Mouse (Mus musculus): ENCODE data around the gene Baiap2. TPM values are rescaled to one million over a fixed set of nuclear protein-coding genes. Genes with fewer than 3 reads are reported as not detected.

Baiap2 gene
- 1 to 10 TPM; 4.1 to 6.3 TPM for total RNA-seq (2021)
- long read RNA-seq, experiment 1, full-length matches to known transcripts, result 11 of 13 reads
- long read RNA-seq, experiment 1, partial matches to known transcripts, result 1 of 13 reads
- long read RNA-seq, experiment 1, other reads (novel, unspliced or antisense), result 1 of 13 reads
- long read RNA-seq, experiment 2, full-length matches to known transcripts, result 1 of 4 reads
- long read RNA-seq, experiment 2, partial matches to known transcripts, result 0 of 4 reads
- long read RNA-seq, experiment 2, other reads (novel, unspliced or antisense), result 3 of 4 reads

DNA sequence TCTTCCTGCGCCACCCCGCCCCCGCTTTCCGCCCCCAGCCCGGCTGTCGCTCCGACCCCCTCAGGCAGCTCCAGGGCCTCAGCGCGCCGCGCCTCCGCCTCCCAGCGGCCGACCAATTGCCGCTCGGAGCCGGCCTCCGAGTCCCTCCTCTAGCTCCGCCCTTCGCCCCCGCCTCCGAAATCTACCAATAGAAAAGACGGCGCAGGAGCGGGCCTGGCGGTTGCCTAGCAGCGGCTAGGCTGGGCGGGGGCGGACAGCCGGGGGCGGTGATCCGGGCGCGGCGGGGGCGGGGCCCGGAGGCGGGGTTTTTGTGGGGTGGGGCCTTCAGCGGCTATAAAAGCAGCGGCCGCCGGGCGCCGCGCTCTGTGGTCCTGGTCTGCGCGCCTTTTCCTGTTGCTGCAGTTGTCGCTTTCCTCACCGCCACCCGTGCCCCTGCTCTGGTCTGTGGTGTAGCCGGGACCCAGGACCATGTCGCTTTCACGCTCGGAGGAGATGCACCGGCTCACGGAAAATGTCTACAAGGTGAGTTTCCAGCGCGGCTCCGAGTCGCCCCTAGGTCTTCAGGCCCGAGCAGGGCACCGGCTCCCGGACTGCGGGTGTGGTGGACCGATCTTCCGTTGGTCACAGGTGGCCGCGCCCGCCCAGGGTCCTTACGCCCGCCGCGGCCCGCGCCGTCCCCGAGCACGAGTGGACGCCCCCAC, at the start of gene Baiap2:
Baiap2 (plus strand) TSS at position 37 of the 701 bp plus-strand sequence.
- DNase-seq, result peak; percentile 99

DNA sequence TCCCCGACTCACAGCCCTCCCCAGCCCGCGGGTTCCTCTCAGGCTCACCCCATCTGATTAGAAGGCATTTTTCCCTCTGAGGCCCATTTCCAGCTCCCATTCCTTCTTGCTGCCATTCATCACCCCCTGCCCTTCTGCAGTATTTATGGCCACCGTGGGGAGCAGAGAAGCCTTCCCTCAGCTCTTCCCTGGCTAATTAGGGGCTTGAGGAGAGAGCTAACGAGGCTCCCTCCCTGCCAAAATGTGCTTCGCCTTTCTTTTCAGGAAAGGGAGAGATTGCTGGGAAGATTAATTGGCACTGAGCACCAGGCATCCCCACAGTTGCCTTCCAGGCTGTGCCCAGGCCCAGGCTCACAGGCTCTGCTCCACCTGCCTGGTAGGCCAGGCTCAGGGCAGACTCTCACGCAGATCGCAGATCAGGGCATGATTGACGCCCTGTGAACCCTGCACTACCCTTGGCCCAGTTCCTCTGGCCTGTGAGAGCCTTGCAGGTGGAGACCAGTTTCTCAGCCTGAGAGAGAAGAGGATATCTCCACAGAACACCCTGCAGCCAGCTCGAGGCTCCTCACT, 48.8 kb upstream of the Baiap2 start:
- no peak for DNase-seq

DNA sequence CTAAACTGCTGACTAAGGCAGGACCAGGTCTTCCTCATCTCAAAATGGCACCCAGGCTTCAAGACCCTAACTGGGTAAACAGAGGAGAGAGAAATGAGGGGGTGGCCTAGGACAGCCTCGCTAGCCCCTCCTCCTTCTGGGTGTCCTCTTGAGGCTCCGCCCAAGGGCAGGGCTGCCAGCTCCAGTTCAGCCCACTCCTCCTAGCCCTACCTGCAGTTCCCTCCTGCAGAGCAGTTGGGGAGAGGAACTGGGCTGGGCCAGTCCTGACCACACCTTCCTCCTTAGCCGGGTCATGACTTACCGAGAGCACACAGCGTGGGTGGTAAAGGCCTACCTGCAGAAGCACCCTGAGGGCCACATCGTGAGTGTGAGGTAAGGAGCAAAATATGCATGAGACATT, 47.9 kb upstream of the Baiap2 start:
- DNase-seq, result no peak

DNA sequence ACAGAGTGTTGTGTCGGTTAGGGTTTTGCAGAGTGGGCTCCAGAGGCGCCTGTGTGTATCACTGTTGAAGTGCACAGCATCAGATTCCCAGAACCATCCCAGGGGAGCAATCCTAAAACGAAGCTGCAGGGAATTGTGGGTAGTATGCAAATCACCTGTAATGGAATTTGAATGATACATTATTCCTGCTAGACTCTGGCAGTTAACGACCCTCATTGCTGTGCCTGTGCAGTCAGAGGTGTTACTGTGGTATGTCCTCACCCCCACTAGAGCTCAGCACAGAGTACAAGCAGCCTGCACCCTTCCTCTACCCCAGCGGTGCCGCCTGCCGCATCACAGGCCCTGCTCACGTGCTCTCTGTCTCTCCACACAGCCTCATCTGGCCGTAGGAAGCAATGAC, 45.5 kb upstream of the Baiap2 start:
- no peak for DNase-seq

DNA sequence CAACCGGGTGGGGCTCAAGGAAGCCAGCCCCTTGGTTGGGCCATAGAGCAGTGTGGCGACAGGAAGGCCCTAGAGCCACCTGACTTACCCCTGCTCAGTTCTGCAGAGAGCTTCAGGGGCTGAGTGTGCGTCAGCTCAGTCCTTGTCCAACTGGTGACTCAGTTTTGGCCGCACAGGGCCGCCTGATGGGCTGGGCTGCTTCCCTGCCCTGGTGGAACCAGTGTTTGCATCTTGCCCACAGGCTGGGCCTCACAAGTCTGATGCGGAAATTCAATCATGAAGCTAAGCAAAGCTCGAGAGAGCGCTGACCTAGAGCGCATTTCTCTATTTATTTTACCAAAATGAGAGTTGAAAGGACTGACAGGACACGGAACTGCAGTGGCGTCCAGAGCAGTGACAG, 43.6 kb upstream of the Baiap2 start:
- no peak for DNase-seq

DNA sequence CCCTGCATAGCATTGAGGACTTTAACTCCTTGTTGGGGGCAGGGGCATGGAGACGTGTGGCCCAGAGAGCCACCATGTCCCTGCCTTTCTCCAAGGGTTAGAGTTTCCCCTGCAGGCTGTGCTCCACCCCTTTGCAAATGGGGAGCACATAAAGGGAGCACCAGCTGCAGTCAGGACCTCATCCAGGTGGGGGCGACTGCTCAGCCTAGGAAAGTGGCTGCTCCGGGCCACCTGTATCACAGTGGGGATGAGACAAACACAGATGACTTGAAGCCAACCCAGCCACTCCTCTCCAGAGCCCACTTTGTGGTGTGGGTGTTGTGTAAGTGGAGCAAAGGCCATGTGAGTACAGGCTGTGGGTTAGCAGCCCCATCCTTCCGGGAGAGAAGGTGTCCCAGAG, 41.4 kb upstream of the Baiap2 start:
- DNase-seq, result no peak

DNA sequence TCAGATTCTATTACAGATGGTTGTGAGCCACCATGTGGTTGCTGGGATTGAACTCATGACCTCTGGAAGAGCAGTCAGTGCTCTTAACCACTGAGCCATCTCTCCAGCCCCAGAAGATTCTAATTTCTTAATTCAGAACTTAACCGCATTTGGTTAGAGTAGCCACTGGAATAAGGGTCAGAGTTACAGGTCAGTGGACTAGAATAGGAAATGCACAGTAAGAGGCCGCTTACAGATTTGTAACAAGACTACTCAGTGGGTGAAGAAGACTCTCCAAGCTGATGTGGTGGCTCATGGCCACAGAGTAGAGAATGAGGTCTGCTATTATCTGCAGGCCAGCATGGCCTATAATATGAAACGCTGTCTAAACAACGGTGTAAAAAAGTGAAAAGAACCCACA, 39.7 kb upstream of the Baiap2 start:
- no peak for DNase-seq

DNA sequence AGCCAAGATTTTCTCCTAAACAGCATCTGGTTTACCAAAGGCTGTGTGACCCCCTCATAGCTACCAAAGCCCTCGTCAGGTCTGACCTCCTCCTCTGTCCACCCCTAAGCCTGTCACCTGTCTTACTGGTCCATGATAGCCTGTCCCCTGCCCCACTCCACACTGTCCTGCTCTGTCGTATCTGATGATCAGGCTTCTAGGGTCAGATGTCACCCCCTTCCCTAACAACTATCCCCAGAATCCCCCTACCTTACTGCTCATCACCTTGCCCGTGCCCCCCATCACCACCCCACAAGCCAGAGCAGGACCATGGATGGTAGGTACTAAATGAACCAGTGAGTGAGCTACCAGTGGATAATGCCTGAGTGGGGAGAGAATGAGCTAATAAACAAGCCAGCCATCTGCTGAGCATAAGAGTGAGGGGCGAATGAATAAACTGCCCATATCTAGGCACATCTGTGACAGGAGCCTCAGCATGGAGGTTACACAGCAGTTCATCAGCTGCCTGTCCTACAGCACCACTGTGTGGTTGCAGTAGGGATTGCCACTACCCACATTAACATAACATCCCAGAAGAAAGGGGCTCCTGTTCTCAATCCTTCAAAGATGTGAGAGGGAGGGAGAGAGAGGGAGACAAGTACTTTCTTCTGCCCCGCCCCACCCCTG, 37.8 kb upstream of the Baiap2 start:
- peak; percentile 64 for DNase-seq

DNA sequence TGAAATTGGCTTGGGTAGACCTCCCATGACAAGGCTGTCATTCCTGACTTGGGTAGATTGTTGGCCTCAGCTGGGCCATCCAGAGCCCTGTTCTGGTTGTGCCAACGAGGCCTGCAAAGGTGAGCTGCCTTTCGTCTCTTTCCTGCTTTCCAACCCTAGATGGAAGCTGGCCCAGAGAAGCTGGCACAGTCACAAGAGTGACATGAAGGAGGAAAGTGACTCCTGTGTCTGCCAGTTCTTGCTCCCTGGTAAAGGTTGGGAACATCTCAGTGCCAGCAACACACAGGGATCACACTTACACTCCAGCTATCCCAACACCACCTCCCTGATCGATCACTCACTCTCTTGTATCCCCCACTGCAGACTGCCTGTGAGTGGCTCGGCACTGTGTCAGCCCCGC, 36.8 kb upstream of the Baiap2 start:
- DNase-seq, result no peak

DNA sequence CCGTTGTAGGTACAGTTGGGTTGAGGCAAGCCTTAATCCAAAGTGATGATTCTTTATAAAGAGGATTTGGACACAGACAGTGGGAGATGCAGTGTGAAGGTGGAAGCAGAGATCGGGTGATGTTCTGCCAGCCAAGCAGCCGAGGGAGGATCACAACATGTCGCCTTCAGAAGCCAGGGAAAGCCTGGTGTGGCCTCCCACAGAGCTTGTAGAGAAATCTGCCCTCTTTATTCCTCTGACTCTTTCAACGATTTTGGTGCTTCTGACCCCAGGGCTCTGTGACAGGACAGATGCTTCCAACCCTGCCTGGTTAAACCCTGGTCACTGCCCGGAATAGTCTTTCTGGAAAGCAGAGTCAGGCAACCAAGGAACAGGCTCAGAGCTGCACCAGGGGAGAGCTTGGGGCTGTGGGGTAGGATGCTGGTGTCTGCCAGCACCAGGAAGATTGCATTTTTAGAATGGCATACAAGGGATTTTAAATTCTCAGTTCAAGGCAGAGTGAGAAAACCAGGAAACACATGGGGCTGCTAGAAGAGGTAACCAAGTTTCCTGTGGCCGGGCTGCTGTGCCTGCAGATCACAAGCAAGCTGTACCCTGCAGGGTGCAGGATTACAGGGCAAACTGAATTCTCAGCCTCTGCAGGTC, 35.4 kb upstream of the Baiap2 start:
- DNase-seq, result no peak

DNA sequence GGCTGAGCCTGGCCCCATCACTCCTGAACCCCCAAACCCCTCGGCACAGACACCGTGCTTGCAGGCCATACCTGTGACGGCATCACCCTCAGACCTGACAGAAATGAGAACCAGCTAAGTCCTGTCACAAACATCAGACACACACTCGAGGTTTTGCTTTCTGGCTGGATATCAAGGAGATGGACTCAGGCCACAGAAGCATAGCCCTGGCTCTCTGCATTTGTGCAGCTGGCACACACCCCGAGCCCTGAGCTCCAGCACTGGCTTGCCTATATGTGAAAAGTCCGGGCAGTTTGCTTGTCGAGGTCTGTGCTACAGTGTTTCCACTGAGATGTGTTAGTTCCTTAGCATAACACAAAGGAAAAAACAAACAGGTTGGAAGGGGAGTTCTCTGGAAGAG, 34.9 kb upstream of the Baiap2 start:
- no peak for DNase-seq

DNA sequence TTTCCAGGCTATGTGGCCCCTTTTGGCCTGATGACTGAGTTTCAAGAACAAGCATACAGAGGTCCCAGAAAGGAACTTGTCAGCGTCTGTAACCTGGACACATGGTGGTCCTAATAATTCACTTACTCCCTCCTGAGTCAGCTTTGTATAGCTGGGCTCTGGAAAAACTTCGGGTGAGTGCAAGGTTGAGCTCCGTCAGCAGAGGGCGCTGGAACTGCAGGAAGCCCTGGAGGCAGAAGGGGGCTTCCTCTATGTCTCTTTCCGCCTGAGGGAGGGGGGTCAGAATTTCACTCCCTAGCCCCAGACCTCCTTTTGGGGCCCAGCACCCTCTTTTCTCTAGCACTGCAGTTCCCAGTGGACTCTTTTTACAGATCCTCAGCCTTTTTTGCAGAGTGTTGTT, 33.1 kb upstream of the Baiap2 start:
- peak; percentile 79 for DNase-seq

DNA sequence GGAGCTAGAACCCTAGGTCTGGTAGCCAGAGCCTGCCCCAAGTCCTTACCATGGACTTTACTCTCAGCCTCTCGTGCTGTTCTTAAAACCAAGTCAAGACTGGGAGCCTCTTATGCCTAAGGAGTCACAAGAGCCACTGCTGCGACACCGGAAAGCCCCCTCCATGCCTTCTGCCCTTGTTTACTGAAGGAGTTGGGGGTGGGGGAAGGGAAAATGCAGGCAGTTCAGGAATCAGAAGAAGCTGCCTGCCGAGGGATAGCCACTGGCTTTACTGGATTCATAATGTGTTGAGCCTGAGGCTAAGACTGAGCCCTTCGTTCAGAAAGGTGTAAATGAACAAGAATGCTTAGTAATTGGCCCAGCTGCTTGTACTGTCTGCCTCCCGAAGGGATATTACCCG, 29.7 kb upstream of the Baiap2 start:
- no peak for DNase-seq

DNA sequence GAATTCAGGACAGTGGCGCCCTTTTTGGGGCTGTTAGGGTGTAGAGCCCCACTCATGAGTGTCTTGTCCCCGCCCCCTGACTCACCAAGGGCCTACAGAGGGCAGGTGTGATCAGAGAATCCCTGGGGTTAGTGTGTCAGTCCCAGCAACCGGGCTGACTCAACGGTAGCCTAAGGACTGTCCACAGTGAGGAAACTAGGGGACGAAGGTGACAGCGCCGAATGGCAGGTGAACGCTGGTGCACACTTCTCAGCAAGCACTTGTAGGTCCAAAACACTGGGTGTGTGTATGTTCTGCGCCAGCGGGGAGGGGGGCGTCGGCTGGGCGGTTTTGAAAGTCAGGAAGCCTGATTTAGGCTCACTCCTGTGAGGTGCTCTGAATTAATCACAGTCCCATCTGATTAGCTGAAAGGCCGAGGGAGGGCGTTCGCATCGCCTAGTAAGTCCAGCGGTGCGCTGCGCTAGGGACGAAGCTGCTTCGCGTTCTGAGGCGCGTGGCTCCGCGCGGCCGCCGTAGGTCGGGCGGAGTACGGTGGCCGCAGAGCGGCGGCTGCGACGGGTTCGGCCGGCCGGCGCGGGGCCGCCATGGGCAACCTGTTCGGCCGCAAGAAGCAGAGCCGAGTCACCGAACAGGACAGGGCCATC, 29.1 kb upstream of the Baiap2 start, which contains the start of gene Chmp6:
Chmp6 (plus strand) TSS at position 151 of the 644 bp plus-strand sequence.
- DNase-seq, result peak; percentile 93

DNA sequence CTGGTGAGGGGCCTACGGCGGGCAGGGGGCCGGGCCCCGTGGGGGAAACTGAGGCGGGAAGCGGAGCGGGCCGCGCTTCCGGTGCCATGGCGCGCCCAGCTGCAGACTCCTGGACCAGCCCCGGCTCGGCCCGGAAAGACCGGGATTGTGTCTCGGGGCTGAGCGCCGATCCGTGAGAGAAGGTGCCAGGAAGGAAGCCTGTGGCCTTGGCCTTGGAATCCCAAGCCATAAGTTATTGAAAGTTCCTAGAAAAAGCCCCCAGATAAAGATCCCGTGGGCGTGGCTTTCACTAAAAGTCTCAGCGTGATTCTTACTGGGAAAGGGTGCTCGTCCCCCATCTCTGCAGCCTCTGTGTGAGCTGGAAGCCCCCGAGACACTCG, 28.6 kb upstream of the Baiap2 start:
- DNase-seq, result no peak

DNA sequence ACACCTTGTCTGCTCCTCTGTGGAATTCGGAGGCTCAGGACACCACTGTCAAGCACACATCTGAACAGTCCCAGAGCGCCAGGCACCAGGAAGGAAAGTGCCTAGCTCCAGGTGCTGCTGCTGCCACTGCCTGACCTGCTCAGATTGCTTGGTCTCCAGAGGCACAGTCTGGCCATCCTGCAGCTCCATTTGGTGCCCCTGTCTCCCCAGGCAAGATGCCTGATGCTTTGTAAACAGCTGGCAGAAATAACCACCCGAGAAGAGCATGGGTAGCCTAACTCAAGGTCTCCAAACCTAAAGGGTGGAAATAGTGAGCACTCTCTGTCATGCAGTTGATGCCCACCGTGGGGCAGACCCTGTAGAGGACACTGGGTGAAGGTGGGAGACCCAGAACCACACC, 28.2 kb upstream of the Baiap2 start:
- no peak for DNase-seq

DNA sequence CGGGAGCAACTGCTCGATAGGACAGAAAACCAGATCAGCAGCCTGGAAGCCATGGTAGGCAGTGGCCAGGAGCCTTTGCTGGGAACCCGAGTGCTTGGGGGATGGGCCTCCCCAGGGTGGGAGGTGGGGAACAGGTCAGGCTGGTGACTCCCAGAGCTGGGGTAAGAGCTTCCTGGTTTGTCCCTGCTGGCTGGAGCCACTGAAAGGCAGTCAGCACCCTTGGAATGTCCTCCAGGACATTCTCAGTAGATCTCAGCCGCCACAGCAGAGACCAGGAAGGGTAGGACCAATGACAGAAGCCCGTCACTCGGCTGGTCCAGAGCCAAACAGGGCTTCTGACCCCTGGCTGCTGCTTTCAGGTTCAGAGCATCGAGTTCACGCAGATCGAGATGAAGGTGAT, 26.9 kb upstream of the Baiap2 start:
- DNase-seq, result no peak

DNA sequence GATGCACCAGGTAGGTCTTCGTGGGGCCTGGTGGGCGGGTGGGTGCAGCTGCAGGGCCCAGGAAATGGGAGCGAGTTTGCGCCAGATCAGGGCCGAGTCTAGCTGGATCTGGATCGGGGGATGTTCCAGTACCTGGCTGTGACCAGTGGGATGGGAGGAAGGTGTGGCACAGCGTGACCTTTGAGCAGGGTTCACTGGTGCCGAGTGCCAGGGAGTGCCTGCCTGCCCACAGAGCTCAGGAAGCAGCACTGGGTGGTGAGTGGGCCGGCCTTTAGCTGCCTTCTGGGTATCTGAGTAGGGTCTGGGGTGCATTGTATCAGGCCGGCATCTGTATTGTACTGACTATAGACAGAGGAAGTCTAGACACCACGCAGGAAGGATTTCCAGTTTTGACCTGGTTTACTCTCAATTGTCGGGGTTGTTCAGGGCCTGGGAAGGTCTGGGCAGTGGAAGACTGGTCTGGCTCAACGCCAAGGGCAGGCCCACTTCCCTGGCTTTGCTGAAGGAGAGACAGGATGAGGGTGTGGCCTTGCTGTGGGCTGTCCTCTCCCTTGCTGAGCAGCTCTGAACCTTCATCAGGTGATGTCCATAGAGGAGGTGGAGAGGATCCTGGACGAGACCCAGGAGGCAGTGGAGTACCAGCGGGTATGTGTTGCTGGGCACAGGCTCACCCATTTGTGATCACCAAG, 26.3 kb upstream of the Baiap2 start:
- peak; percentile 53 for DNase-seq

DNA sequence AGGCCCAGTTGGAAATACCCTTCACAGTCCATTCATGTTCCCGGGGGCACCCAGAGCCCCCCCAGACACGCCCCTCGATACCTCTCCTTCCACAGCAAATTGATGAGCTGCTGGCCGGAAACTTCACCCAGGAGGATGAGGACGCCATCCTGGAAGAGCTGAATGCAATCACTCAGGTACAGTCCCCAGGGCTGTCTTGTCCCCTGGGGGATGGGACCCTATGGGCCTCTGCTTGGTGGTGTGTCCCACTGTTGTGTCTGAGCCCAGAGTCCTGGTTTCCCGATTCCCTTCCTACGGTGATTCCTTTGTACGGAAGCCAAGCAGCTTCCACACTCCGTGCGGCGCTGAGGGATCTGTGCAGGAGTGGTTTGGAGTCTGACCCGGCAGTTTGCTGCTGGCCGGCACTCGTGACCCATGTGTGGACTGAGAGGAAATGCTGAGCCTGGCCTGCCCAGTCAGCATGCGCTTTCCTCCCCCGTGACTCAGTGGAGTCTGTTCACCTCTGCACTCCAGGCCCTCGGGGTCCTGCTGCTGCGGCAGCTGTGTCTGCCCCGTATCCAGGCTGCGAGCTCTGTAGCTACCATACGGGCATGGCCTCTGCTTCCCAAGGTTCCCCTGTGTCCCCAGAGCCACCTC, 25.6 kb upstream of the Baiap2 start:
- no peak for DNase-seq

DNA sequence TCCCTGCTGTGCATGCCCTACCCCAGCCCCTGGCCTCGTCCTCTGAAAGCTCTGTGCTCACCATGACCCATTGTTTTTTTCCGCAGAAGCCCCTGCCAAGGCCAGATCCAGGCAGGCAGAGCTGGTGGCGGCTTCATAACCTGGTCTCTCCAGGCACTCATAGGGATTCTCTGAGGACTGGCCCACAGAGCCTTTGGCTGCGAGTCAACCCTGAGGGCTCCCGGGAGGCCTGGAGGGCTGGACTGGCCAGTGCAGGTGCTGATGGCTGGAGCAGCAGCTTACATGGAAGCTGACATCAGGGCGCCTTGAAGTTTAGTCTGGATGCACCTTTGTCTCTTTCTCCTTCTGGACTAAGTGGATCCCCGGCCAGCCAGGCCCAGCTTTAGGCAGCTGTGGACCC, 24.0 kb upstream of the Baiap2 start:
- no peak for DNase-seq

DNA sequence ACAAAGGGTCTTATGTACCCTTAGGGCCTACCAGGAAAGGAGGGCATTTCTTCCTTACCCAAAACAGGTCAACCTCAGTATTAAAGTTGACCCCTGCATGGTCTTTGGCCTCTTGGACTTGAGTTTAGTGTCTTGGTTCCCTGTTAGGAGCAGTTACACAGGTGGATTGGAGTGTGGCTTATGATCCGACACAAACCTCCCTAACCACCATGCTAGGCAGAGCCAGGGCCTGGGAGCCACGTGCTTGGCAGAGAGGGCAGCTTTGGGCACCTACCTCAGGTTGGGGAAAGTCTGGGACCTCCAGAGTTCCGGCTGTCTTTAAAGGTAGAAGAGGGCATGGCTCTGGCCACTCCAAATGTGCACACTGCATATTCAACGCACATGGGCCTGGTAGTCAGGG, 23.1 kb upstream of the Baiap2 start:
- DNase-seq, result no peak

Data from gastrocnemius, postnatal 10 days (tissue).